Mouse (Mus musculus) embryo, embryonic 10 days (tissue): ENCODE results near the gene Idnk.

Source experiments
- DNase-seq: peaks from one replicate; pipeline ENCODE4 v3.0.0-alpha.2; 2015; ENCODE audit warnings: low spot score

The Idnk gene

GRCm38 (mm10) chr13:58194908-58195307 is 37.5 kb downstream of the Idnk start:
- DNase-seq: no peak

DNA sequence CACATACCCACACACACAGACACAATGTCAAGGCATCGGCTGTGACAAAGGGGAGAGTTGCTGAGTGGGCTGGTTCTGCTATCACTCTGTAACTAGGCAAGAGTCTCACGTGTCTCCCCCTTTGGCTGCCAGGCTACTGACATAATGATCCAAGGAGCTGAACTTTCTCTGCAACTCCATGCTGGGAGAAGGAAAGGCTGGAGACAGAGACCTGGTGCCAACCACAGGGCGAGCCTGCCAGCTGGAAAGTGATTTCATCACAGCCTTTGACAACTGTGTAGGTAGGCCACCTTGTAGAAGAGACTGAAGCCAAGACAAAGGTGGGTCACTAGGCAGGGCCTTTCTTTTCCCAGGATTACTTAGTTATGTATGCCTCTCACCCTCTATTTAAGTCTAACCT is 39.8 kb downstream of the Idnk start:
- DNase-seq: no peak

DNA sequence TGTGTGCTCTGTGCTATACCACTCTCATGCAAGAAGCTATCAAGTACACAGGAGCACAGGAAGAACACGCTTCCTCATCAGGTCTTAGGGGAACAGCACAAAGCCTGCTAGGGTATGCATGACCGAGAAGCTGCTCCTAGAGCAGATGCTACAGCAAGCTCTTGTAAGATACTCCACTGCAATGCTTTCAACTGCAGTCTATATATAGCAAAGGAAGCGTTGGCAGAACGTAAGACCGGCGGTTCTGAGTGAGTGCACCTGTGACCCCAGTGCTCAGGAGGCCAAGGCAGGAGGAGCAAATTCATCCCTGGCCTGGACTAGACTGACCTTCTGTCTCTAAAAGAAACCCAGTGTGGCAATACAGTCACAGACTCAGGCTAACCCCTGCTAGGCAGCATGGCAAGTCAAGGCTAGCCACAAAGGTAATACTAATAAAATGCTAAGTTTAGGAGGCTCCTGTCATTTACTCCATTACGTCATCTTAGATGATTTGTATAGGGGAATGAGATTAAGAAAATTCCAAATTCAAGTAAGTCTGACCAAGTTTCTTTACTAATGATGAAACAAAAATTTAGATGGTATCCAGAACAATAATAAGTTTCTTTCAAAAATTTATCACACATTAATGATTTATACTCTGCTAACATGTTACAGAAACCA is 40.7 kb downstream of the Idnk start:
- no peak for DNase-seq

DNA sequence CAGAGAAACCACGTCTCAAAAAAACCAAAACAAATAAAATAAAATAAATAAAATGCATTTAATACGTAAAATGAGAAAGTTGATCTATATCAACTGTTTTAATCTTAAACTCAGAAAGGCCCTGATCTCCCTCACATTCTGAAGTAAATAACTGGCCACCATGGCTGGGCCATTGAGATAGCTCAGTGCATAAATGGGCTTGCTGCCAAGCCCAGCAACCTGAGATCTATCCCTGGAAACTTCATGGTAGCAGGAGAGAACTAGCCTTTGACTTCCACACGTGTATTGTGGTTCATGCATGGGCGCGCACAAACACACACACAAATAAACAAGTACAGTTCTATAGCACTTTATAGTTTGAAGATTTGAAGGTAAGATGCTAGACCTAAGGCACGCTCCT is 43.9 kb downstream of the Idnk start:
- DNase-seq: no peak

- DNase-seq: no peak
Measured at GRCm38 (mm10) chr13:58201908-58202307, 44.5 kb downstream of the Idnk start.

- no peak for DNase-seq
Measured at GRCm38 (mm10) chr13:58202903-58203302, 45.5 kb downstream of the Idnk start.

DNA sequence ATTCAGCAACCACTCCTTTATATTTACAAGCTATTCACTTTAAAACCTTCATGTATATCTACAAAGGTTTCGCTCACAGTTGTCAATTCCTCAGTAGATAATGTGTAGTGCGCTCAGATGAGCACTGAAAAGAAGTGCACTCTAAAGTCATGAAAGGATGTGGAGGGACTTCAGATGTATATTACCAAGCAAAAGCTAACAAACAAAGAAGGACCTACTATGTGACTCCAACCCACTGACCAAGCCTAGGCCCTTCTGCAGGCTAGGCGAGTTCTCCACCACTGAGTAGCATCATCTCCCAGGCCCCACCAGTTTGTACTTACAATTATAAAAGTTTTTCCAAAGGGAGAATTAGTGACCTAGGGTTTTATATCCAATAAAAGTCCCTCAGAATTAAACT is 46.8 kb downstream of the Idnk start:
- no peak for DNase-seq

- DNase-seq: no peak
Measured at GRCm38 (mm10) chr13:58204986-58205385, 47.5 kb downstream of the Idnk start.

GRCm38 (mm10) chr13:58206084-58206483 is 48.6 kb downstream of the Idnk start:
- DNase-seq: no peak

DNA sequence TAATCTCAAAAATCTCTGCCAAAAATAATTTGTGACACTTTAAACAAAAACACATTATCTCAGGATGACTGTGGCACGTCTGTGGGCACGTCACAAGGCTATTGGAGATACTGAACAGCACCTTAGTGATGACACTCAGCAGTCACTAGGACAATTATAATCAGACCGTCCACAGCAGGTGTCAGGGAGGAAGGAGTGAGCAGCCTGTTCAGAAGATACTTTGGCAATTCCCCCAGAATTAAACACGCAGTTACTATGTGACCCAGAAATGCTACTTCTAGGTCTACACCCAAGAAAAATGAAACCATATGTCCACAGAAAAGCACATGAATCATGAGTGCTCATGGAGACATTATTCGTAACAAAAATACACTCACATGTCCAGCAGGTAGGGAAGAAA is 53.0 kb downstream of the Idnk start:
- DNase-seq: no peak

- DNase-seq: no peak
Measured at GRCm38 (mm10) chr13:58212530-58212929, 55.1 kb downstream of the Idnk start.

- no peak for DNase-seq
Measured at GRCm38 (mm10) chr13:58213801-58214200, 56.4 kb downstream of the Idnk start.
